Mouse (Mus musculus) erythroblast, adult 5-6 weeks (primary cell): ENCODE results near the gene Timm29. TPM values are rescaled to one million over a fixed set of nuclear protein-coding genes. Genes with fewer than 3 reads are reported as not detected.

Experiments used
- ATAC-seq: replicated peaks from 2 replicates; pipeline ENCODE4 v1.8.0; 2016; ENCODE audit warnings: moderate number of reproducible peaks, mild to moderate bottlenecking, moderate TSS enrichment, inconsistent platforms; ENCODE audit not compliant: poor library complexity, low FRiP score, severe bottlenecking
- total RNA-seq, 2 experiments: library from RNA; stranded (forward) in 1 of 2; stranded (reverse) in 1 of 2; fragments of 150-400 nt in 1 of 2; fragments of 200-764, 138-1000 nt in 1 of 2; gene quantifications; 2 replicates each; pipeline versions ENCODE4 v1.2.3 to v1.2.4; 2015 to 2017; ENCODE audit warnings: low replicate concordance in 2 of 2

Timm29 gene
- total RNA-seq (2015; ENCODE audit: low replicate concordance) (11.1 and 16.7 TPM in 2 replicates), total RNA-seq (2017; ENCODE audit: low replicate concordance) (16.2 and 17.0 TPM in 2 replicates)

DNA sequence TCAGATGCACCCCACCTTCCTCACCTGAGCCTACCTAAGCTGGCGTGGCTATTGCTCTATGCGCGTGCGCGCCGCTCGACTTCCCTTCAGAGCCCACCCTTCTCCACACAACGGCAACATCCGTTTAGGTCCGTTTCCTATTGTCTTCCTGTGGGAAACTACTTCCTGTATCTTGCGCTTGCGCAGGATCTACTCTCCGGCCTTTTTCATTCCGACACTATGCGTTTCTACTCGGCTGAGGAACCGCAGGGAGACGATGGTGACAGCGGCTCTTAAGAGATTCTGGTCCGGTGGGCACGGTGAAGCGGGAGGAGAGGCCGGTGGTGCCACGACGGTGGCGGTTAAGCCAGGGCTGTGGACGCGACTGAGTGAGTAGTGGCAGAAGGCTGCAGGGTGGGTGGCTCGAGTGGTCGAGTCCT is at the start of gene Timm29, which contains the start of gene Yipf2:
TSS of gene Timm29 (plus strand) at position 20 of the 419 bp plus-strand sequence.
TSS of gene Yipf2 (minus strand) at position 126 of the 419 bp plus-strand sequence.
- peak; percentile 70 for ATAC-seq

DNA sequence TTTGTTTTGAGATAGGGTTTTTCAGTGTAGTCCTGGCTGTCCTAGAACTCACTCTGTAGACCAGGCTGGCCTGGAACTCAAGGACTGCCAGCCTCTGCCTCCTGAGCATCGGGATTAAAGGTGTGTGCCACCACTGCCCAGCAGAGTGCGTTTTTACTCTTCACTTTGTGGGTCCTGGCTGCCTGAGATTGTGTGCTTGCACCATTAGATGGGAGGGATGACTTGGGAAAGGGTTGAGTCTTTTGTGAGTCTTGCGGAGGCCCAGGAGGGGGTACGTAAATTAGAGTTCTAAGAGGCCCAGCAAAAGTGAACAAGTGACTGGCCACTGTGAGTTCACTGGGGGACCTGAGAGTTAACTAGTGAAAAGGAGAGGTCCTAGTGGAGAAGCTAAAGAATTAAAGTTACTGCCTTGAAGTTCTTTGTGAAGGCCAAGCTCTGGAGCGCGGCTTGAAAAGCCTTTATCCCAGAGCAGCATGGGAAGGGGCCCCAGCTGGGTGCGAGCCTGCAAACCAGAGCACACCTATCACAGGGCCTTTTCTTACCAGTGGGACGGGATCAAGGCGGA is 47.1 kb upstream of the Timm29 start:
- ATAC-seq, result no peak

DNA sequence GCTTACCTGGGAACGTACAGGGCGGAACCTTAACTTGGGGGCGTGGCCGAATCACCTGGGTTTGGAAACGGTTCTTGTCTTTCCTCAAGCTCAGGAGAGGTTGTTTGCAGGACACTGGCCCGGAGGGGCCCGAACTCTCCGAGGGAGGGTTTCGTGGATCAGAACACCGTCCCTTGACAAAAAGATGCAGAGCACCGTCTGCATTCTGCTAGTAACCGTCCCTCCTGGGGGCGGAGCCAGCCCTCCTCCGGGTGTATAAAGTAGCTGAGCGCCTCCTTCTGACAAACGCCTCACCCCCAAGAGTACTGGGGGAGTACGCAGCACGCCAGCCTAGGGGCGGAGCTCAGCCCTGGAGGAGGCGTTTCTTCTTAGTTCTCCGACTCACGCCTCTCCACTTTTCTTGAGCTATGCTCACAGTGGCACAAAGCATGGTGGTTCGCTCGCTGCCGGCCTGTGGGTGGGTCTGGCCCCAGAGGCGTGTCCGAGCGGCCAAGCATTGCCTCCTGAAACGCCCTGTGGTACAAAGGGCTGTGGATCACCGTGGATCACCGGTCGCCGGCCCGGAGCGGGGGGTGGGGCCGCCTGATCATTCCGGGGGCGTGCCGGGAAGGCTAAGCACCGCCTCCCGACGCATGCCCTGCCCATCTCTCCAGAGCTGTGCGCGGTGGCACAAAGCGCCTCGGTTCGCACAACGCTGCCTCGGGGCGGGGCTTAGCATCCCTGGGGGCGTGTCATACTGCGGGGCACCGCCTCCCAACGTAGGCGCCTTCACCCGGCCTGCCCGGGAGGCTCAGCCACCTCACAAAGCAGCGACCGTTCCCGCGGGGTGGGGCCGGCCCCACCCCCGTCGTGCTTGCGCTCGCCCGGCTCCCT is 46.4 kb upstream of the Timm29 start:
- peak; percentile 84 for ATAC-seq

DNA sequence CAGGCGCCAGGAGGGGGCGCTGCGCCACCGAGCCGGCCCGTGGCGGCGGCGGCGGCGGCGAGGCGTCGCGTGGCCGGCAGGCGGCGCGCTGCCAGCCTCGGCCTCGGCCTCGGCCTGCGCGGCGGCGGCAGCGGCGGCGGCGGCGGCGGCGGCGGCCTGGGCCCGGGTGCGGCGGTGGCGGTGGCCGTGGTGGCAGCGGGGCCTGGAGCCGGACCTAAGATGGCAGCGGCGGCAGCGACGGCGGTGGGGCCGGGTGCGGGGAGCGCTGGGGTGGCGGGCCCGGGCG is 45.8 kb upstream of the Timm29 start, which contains the start of gene Carm1:
TSS of gene Carm1 (plus strand) at position 106 of the 286 bp plus-strand sequence.
- ATAC-seq, result no peak

DNA sequence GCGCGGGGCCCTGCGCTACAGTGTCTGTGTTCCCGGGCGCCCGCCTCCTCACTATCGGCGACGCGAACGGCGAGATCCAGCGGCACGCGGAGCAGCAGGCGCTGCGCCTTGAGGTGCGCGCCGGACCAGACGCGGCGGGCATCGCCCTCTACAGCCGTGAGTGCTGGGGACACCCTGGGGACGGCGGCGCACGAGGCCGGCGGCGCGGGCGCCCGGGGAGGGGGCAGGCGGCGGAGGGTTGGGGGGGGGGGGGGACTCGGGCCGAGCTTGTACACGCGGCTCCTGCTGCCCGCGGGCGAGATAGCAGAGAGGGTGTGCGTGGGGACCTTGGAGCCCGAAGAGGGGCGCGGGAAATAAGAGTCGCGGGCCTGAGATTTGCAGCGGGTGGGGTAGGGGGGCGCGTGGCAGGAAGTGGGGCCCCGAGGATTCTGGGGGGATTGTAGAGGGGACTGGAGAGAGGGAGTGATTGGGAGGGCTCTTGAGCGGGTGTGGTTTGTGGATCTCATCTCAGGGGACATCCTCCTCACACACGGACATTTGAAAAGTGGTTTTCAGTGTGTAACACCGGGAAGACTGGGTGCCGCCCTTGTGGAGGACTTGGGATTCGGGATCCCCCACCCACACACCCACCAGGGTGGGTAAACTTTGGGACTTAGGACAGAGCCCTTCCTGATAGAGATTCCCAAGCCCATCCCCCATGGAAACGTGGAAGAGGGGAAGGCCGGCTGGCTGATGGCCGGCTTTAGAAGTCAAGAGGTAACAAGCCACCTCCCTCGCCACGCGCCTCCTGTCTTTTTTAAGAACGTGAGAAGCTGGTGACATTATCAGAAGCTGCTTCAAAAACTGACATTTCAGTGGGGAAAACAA is 45.2 kb upstream of the Timm29 start:
- peak; percentile 29 for ATAC-seq

DNA sequence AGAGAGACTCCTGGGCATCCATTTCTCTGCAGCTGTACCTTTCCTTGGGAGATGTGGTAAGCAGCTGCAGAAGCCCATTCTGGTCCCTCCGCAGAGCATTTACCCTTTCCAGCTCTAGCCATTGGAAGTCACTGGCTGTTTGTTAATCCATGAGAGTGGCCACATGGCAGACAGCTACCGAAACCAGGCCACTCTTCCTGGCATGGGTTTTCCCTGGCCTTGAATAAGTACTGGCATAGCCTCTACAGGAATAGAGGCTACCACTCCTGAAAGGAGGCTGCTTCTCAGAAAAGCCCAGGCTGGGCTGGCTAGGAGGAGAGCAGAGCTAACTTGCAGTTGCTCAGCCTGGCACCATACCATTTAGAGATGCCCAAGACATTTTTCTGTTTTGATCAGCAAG is 41.5 kb upstream of the Timm29 start:
- no peak for ATAC-seq

DNA sequence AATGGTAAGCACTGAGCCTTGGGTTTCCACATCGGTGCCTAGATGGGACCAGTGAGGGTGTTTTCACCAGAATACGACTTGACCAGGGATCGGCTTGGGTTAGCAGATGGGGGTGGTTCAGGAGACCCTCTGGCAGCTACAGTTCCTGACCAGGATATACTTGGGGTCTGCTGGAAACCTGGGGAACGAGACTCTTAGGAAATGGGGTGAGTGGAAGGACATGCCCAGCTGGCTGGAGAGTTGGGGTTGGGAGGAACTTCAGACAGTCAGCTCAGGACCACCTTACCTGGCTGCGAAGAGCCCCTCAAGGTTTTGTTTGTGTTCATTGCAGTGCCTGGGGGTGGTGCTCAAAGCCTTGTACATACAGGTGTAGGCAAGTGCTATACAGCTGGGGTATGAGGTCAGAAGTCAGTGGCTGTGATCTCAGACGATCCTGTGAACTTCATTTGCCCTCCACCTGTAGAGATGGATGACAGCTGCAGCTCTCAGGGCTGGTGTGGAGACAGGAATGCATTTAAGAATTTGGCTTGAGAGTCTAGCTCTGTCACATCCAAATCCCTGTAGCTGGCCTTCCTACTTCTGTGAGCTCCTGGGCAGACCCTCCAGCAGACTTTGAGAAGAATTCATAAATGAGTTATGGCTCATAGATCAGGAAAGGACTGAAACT is 38.8 kb upstream of the Timm29 start:
- ATAC-seq, result no peak

DNA sequence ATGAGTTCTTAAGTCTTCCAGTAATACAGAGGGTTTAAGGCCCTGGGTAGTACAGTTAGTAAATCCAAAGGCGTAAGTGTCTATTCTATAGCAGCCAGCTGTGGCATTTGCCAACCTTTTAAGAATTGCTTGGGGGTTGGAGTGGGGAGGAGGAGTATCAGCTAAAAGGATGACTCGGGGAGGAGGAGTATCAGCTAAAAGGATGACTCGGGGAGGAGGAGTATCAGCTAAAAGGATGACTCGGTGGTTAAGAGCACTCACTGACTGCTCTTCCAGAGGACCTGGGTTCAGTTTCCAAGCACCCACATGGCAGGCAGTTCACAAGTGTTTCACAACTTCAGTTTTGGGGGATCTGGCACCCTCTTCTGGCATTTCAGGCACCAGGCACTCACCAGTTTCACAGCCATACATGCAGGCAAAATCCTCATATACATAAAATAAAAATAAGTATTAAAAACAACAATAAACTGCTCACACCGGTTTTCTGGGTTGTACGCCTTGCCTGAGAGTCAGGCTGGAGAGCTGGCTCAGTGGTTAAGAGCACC is 37.3 kb upstream of the Timm29 start:
- peak; percentile 79 for ATAC-seq

DNA sequence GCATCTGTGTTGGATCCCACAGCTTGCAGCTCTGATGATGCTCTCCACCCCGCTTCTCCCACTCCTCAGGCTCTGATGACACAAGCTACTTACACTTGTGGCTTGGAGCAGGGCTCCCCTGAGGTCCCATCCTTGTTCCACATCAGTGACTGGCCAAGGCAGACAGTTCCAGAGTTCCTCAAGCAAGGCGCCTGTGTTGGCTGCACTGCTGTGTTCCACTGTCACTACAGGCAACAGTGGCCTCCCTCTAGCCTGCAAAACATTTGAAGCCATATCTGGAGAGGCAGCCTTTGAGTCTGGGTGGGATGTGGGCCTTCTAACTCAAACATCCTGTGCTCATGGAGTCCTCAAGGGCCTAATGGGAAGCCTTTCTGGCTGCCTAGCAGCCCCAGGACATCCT is 35.5 kb upstream of the Timm29 start:
- ATAC-seq, result no peak

DNA sequence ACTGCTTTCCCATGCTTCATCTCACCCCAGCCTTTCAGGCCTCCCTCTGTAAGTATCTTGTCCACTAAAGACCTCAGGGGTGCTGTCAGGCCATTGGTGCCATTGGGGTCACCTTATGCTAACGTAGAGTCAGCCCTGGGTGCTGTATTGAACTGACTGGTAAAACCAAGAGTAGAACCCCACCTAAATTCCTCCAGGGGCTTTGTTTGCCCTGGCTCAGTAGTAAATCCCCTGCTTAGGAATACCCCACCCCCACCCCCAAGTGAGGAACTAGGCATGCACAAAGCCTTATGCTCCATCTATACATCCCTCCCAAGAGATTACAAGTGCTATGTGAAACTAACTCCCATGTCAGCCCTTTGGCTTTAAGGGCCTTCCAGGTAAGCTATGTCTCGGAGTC is 35.0 kb upstream of the Timm29 start:
- ATAC-seq, result no peak

DNA sequence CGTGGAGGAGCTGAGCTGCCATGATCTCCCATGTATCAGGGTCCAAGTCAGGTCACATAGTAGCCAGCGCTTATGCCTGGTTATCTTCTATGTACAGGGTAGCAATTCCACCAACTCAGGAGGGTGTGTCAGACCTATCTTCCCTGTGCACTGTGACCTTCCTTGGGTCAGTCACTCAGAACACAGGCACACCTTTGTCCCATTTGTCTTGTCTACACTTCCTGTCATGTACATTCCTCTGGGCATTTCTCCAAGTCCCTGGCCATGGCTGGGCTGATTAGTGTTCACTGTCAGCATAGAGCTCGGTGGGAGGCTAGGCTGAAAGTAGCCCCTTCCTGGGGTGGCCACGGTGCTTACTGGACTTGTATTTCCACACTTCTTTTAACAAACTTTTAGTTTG is 34.2 kb upstream of the Timm29 start:
- ATAC-seq, result peak; percentile 86

DNA sequence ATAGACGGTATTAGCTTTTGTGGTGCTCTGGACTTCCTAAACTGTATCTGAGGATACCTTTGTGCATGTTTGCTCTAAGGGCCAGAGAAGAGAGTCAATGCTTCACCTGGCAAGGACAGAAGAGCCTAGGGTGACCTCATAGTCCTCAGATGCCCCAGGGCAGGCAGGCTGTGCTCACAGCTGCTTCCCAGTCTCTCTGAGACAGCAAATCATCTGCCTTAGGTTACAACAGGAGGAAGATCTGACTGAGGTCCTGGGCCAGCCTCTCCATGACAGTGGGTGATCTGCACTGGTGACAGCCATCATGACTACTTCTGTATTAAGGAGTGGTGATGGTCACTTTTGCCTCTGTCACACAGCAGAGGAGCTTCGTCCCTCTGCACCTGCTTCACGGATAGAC is 33.4 kb upstream of the Timm29 start:
- 0 out of 2 replicates have a peak, but pooled peaks have one; percentile 4 for ATAC-seq

DNA sequence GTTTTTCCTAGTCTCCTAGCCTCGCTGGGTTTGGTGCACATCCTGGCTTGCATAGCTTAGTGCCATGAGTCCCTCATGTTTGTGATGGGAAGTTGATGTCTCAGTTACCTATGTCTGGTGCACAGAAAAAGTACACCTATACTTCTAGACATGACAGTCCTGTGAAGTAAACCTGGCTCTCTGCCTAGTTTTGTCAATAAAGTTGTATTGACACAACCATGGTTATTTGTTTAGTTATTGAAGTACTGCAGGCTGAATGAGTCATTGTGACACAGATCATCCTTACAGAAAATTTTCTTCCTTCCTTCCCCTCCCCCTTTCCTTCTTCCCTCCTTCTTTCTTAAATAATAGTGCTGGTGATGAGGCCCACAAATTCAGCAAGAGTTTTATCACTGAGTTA is 28.1 kb upstream of the Timm29 start:
- no peak for ATAC-seq

DNA sequence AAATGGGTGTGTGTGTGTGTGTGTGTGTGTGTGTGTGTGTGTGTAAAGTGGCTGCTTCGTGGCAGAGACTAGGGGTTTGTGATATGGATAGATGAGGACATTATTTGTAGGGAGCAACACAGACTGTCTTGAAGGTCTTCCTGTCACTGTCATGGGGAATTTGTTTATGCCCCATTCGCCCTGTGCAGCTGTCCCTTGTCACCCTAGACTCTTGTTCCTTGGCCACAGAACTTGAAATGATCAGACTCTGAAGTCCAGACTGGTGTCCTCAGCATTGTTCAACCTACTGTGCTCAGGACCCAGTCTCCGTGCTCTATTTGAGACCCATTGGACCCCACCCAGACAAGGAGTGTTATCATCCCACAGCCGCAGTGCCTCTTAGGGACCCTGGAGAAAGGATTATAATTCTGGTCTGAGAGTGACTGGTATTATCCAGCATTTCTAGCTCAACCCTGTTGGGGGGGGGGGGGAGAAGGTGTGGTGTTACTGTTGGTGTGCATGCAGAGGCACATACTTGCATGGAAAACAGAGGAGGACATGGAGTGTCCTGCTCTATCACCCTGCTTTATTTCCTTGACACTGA is 27.4 kb upstream of the Timm29 start:
- ATAC-seq, result peak; percentile 28; the same call in 1 of the 2 replicates

DNA sequence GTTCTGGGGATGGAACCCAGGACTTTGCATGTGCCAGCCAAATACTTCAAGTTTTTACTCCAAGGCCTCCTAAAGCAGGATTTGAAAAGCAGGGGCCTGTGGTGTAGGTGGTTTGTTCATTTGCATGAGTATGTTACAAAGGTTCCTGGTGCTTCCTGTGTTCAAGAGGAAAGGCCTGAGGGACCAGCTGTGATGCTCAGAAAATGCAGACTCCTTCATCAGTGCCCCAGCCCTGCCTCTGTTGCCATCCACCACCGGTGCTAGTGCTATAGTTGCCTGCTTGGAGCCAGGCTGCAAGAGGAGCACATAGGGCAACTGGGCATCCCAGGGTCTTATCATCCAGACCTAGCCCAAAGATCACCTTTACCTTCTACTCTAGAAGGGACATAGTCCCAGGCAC is 26.0 kb upstream of the Timm29 start:
- no peak for ATAC-seq

DNA sequence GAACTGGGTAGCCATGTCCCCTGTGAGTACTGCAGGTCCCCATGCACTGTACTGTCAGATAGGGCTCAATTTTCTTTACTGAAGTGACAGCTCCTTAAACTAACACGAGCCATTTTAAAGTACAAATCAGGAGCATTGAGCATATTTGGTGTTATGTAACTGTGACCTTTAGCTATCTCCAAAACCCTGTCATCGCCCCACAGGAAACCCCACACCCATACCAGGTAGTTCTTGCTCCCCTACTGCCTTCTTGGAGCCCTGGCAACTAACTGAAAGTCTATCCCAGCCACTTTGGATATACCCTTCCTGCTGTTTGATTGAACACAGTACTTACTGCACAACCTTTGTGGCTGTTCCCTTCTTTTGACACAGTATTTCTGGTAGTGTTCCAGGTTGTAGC is 25.5 kb upstream of the Timm29 start:
- no peak for ATAC-seq

DNA sequence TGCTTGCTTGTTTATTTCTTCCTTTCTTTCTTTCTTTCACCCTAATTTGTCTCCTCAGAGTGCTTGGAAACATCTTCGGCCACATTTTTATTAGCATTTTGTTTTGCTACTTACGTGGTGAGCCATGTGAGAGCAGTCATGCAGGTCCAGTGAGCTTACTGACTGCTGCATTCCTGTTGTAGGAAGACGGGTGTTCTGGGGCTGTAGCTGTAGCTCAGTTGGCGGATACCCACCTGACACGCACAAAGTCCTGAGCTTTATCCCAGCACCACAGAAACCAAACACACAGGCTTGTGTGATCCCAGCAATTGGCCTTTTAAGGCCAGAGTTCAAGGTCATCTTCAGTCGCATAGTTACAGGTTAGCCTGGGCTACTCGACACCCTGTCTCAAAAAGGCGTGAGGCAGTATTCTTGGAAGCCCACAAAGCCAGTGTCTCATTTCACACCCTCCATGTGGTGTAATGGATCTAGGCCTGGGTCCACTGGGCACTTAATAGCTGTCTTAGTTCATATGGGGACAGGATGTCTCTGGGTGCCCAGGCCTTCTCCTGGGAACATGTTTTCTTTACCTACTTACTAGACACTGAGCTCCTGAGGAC is 23.8 kb upstream of the Timm29 start:
- no peak for ATAC-seq

DNA sequence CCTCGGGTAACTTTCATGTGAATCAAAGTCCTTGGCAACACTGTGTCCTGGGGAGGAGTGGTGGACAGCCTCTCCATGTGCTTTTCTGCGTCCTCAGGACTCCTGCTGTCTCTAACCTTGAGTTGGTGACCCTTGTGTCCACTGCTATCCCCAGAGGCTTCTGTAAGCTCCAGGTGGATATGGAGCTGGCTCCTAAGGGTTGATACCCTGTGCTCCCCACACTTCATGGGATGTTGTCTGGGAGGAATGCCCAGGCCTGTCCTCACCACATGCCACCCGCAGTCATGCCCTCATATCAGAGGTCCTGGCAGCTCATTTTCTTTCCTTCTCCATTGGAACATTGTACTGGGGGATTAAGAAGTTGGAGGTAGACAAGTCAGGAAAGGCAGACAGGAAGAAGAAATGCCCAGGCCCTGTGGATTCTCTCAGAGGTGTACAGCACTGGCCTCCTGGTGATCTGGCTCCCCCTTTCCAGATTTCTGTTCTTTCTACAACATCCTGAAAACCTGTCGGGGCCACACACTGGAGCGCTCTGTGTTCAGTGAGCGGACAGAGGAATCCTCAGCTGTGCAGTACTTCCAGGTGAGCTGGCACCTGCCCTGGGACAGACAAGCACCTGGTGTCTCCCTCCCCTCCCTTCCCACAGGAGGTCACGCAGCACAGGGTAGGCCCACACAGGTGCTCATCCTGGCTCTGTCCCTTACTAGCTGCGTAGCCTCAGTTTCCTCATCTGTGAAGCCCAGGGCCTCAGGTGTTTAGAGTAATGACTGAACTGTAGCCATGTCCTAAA is 18.3 kb upstream of the Timm29 start:
- ATAC-seq, result no peak
